Mouse (Mus musculus) lung, postnatal 0 days (tissue): ENCODE data around the gene Coro1b.

Experiments
- CTCF ChIP-seq: IDR thresholded peaks from 2 replicates; pipeline ENCODE4 v1.5.1; 2016; ENCODE audit warnings: antibody characterized with exemption, mild to moderate bottlenecking
- EP300 ChIP-seq: IDR thresholded peaks from 2 replicates; pipeline ENCODE4 v1.6.1; 2016; ENCODE audit warnings: antibody characterized with exemption, mild to moderate bottlenecking, control low read depth

DNA sequence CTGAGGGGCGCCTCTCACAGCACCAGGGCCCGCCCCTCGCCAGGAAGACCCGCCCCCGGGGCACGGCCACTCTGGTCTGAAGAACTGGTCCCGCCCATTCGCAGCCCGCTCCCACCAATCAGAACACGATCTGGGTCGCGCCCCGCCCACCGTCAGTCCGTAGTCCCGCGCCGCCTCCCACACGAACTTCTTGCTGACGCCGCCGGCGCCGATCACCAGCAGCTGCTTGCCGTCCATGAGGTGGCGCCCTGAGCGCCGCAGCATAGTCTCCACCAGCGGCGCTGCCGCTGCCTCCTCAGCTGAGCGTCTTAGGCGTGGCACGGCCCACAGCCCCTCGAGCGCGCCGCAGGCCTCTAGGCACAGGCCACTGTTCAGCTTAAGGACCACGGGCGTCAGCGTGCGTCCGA is 21.0 kb downstream of the Coro1b start:
- TF ChIP-seq CTCF (peak; percentile 99), EP300 (no peak)
